Mouse (Mus musculus) testis, postnatal 14 days (tissue): Measurements from ENCODE around the gene Nckap5l.
A peak's percentile ranks its signal among the peaks of the same experiment; 100 is the strongest.
"Not testable (repeated sequence)": the region's sequence is repeated elsewhere in the genome, so short reads cannot be mapped to it uniquely, and the experiment has no call there.

Experiments used
- DNase-seq: peaks from one replicate; pipeline ENCODE4 v3.0.0; 2021; ENCODE audit warnings: low spot score

Nckap5l gene

DNA sequence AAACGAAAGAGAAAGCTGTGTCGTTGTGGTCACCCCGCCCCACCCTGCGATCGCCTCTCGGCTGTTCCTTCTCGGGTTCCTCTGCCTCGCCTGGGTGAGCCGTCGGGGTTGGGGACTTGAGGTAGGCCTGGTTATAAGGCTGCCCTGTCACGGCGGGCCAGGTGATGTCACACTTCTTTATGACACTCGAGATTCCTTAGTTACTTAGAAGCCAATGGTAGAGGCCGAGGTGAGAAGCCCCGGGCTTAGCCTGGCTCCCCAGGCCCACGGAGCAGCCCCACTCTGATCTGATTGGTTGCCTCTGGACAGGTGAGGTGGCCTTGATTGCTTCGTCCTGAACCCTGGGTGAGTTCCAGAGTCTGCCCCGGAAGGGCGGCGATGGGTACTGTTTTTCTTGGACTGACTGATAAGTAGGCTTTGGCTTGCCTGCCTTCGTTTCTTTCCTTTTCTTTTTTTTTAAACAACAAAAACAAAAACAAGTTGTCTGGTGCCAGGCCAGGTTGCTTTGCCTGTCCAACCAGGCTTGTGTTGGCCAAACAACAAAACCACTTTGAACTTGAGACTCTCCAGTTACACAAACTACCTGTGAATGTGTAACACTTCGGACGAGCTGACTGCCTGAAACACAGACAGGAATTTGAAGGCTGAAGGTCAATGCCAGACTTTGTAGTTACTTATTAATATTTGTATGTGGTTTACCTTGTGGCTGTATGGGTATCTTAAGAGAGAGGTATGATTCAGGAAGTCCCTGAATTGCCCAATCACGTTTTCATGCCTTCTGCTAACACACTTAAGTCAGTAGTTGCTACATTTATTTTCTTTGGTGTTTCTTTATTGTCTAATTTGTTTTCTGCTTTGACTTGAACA is 63.9 kb downstream of the Nckap5l start:
- DNase-seq, result no peak

GRCm38 (mm10) chr15:99392486-99393385 is 64.8 kb downstream of the Nckap5l start, which contains the start of gene Tmbim6:
Gene Tmbim6 (plus strand): TSS chr15:99392882.
- DNase-seq, result peak; percentile 100

DNA sequence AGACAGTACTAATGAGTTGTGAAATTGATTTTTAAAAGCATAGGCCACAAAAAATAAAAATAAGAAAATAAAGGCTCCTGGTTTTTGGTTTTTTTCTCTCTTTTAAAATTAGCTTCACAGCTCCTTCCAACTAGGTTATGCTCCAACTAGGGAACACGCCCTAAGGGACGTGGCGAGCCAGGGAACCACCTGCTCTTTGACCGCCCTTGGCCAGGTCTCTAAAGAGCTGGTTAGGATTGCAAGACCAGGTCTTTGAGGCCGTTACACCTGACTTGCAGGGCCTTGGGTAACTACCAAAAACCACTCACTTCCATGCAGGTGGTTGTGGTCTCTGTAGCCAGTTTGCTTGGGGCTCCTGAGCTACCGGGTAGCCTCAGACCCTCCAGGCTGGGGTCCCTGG is 65.6 kb downstream of the Nckap5l start:
- DNase-seq, result no peak

GRCm38 (mm10) chr15:99390472-99391401 is 66.8 kb downstream of the Nckap5l start:
- no peak for DNase-seq

- DNase-seq, result no peak
Measured at GRCm38 (mm10) chr15:99387976-99388375, 69.6 kb downstream of the Nckap5l start.

- no peak for DNase-seq
Measured at GRCm38 (mm10) chr15:99386796-99387195, 70.8 kb downstream of the Nckap5l start.

DNA sequence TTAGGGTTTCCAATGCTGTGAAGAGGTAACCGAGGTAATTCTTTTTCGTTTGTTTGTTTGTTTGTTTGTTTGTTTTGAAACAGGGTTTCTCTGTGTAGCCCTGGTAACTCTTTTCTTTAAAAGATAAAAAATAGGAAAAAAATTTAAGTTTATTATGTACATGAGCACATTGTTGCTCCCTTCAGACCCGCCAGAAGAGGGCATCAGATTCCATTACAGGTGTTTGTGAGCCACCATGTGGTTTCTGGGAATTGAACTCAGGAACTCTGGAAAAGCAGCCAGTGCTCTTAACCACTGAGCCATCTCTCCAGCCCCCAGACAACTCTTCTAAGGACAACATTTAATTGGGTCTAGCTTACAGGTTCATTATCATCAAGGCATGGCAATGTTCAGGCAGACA is 71.4 kb downstream of the Nckap5l start:
- not testable (repeated sequence) for DNase-seq

DNA sequence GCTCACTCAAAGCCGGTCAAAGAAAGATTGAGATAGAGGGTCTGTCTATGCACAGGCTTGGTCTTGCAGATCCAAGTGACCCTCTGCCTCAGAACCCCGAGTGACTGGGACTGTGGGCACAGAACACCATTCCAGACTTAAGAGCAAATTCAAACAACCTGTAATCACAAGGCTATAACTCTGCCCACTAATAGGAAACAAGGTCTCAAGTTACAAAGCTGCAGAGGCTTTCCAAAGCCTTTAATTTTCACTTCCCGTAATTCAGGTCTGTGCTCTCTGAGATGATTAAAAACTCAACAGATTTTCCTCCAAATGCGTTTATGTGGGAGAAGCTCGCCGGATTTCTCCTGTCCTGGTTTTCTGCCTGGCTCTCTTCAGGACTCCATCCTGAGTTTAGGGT is 73.5 kb downstream of the Nckap5l start:
- DNase-seq, result no peak

DNA sequence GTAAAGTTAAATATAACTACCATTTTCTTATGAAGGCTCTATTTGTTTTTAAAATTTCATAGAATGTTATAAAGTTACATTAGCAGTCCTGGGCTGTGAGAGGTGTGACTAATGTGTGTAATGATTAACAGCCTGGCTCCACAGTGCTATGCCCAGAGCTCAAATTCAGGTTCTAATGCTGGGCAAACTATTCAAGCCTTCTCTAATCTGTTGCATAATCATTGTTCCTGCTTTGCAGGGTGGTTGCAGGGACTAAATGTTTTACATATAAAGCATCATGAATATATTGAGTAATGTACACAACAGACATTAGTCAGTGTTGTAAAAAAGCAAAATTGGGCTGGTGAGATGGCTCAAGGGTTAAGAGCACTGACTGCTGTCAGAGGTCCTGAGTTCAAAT is 74.7 kb downstream of the Nckap5l start:
- DNase-seq, result no peak

GRCm38 (mm10) chr15:99376240-99376639 is 81.3 kb downstream of the Nckap5l start:
- no peak for DNase-seq

DNA sequence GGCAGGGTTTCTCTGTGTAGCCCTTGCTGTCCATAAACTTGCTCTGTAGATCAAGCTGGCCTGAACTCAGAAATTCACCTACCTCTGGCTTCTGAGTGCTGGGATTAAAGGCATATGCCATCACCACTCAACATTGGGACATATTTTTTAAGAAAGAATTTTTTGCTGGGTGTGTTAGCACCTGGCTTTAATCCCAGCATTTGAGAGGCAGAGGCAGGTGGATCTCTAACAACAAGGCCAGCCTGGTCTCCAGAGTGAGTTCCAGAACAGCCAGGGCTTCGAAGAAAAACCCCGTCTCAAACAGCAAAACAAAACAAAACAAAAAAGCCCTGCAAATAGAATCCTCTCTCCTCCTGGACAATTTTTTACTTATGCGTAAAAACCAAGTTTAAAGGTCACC is 82.0 kb downstream of the Nckap5l start:
- no peak for DNase-seq

DNA sequence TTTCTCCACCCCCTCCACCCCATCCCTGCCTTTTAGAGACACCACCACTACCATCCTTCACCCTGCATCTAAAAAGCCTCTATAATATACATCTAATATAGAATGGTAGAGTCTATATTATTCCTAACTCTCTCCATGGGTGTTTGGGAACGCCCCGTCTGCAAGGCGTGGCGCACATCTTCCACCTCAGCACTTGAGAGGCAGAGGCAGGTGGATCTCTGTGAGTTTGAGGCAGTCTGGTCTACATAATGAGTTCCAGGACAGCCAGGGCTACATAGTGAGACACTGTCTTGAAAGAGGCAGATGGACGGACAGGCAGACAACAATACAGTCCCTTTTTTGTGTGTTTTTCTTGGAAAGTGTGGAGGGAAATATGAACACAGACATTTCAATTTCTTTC is 82.5 kb downstream of the Nckap5l start:
- DNase-seq, result no peak

GRCm38 (mm10) chr15:99372761-99373160 is 84.8 kb downstream of the Nckap5l start:
- no peak for DNase-seq
